Mouse (Mus musculus) limb, embryonic 11.5 days (tissue): ENCODE data around the gene Asxl1. TPM values are rescaled to one million over a fixed set of nuclear protein-coding genes. Genes with fewer than 3 reads are reported as not detected.

Experiments used
- ATAC-seq: fragments of 200-750 bp; cut with Nextera tagmentation; 2 replicates; pipeline ENCODE4 v1.8.0; 2017; ENCODE audit warnings: low read depth; ENCODE audit not compliant: insufficient number of reproducible peaks, low FRiP score, low TSS enrichment
- DNase-seq: peaks from one replicate; pipeline ENCODE4 v3.0.0-alpha.2; 2015; ENCODE audit warnings: low spot score
- H3K27ac ChIP-seq: fragments of 300-500 bp; sonication (generic); replicated peaks from 2 replicates; pipeline ENCODE4 v1.5.1; 2014; ENCODE audit warnings: low read depth, mild to moderate bottlenecking, low read length
- H3K27me3 ChIP-seq: fragments of 300-500 bp; sonication (generic); 2 replicates; pipeline ENCODE4 v1.6.1; 2014; ENCODE audit warnings: mild to moderate bottlenecking, low read length, mixed read lengths; ENCODE audit not compliant: control insufficient read depth, insufficient read depth
- H3K36me3 ChIP-seq: fragments of 300-500 bp; sonication (generic); 2 replicates; pipeline ENCODE4 v1.6.1; 2014; ENCODE audit warnings: mild to moderate bottlenecking, low read length, moderate library complexity, mixed read lengths; ENCODE audit not compliant: control insufficient read depth, insufficient read depth
- H3K4me1 ChIP-seq: fragments of 300-500 bp; sonication (generic); 2 replicates; pipeline ENCODE4 v1.6.1; 2014; ENCODE audit warnings: low read length, mixed read lengths; ENCODE audit not compliant: control insufficient read depth, insufficient read depth
- H3K4me2 ChIP-seq: fragments of 300-500 bp; sonication (generic); 2 replicates; pipeline ENCODE4 v1.6.1; 2014; ENCODE audit warnings: low read depth, mild to moderate bottlenecking, moderate library complexity; ENCODE audit not compliant: severe bottlenecking
- H3K4me3 ChIP-seq: fragments of 300-500 bp; sonication (generic); 2 replicates; pipeline ENCODE4 v1.5.1; 2014; ENCODE audit warnings: low read depth, low read length
- H3K9ac ChIP-seq: fragments of 300-500 bp; sonication (generic); 2 replicates; pipeline ENCODE4 v1.6.1; 2014; ENCODE audit warnings: mild to moderate bottlenecking, low read length
- H3K9me3 ChIP-seq: fragments of 300-500 bp; sonication (generic); 2 replicates; pipeline ENCODE4 v1.6.1; 2016; ENCODE audit warnings: low read length; ENCODE audit not compliant: control insufficient read depth
- WGBS: fragments of 180-500 bp; shearing (Covaris S2); extraction: QIAGEN DNeasy Blood & Tissue Kit; methylation state at CpG from one replicate; pipeline ENCODE4 v1.1.7; 2014; 5-methylcytosine and 5-hydroxymethylcytosine counted together
- polyA plus RNA-seq: library from polyadenylated mRNA; unstranded; fragments of >200 nt; fragmentation: Nextera tagmentation; extraction: Ambion mirVana; gene quantifications from 2 replicates; pipeline ENCODE4 v1.2.1, GENCODE M21; 2014

Asxl1 gene
- polyA plus RNA-seq, 1 experiment from 2014 or later, result 24.0 TPM

- DNase-seq, result no peak
- Histone ChIP-seq H3K9me3 (no peaks in the 10 kb centered on the region), H3K4me1 (peaks cover 73% of the 10 kb centered on the region), H3K4me3 (no peak overlapping the region), H3K9ac (no peak overlapping the region), H3K27ac (peak overlapping the region; percentile 66), H3K27me3 (no peaks in the 10 kb centered on the region), H3K36me3 (peaks cover 7% of the 10 kb centered on the region; the same call in 1 of the 2 replicates), H3K4me2 (peak overlapping the region; percentile 10; the same call in 1 of the 2 replicates)
- WGBS, result 18% methylated on average over 6 of the region's 6 CpGs
- ATAC-seq, result no peak
These were observed 91.1 kb downstream of the Asxl1 start for GRCm38 (mm10) chr2:153436641-153437305.

DNA sequence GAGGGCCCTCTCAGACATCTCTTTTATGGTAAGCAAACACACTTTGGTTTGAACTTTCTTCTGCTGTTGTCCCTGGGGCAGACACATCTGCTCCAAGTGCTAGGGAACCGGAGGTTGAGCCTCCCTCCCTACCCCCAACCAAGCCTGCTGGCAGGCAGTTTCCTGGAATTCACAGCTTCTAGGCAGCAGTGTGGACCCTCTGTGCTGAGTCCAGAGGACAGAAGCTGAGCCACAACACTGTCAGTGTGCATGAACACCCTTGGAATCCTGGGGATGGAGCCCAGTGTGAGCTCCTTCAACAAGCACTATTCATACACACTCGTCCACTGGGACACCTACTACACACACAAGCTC, 91.7 kb downstream of the Asxl1 start:
- ATAC-seq, result no peak

GRCm38 (mm10) chr2:153440755-153441154, 95.1 kb downstream of the Asxl1 start:
- Histone ChIP-seq H3K4me3 (no peak overlapping the region), H3K27ac (peak overlapping the region; percentile 25), H3K4me2 (no peak overlapping the region), H3K36me3 (no peaks in the 10 kb centered on the region), H3K27me3 (no peaks in the 10 kb centered on the region), H3K9me3 (no peaks in the 10 kb centered on the region), H3K4me1 (peaks cover 54% of the 10 kb centered on the region), H3K9ac (no peak overlapping the region)
- DNase-seq, result no peak
- ATAC-seq, result no peak
- WGBS, result 41% methylated on average over 2 of the region's 2 CpGs

More for the DNA sequence above, 91.7 kb downstream of the Asxl1 start:
- no peaks in the 10 kb centered on the region for H3K9me3 ChIP-seq
- peak overlapping the region; percentile 10; the same call in 1 of the 2 replicates for H3K4me2 ChIP-seq
- WGBS, result 22% methylated on average over 2 of the region's 2 CpGs
- peak overlapping the region; percentile 66 for H3K27ac ChIP-seq
- H3K36me3 ChIP-seq, result peaks cover 7% of the 10 kb centered on the region; the same call in 1 of the 2 replicates
- peaks cover 77% of the 10 kb centered on the region for H3K4me1 ChIP-seq
- H3K4me3 ChIP-seq, result no peak overlapping the region
- DNase-seq, result peak; percentile 44
- no peaks in the 10 kb centered on the region for H3K27me3 ChIP-seq
- H3K9ac ChIP-seq, result no peak overlapping the region

- ATAC-seq (no peak), DNase-seq (no peak)
- Histone ChIP-seq H3K4me2 (peak overlapping the region; percentile 99; the same call in 1 of the 2 replicates), H3K27ac (peak overlapping the region; percentile 48), H3K4me3 (no peak overlapping the region), H3K36me3 (no peaks in the 10 kb centered on the region), H3K9ac (no peak overlapping the region), H3K9me3 (no peaks in the 10 kb centered on the region), H3K27me3 (no peaks in the 10 kb centered on the region), H3K4me1 (peaks cover 49% of the 10 kb centered on the region)
- 23% methylated on average over 3 of the region's 3 CpGs for WGBS
These were observed 95.6 kb downstream of the Asxl1 start for GRCm38 (mm10) chr2:153441228-153441627.

DNA sequence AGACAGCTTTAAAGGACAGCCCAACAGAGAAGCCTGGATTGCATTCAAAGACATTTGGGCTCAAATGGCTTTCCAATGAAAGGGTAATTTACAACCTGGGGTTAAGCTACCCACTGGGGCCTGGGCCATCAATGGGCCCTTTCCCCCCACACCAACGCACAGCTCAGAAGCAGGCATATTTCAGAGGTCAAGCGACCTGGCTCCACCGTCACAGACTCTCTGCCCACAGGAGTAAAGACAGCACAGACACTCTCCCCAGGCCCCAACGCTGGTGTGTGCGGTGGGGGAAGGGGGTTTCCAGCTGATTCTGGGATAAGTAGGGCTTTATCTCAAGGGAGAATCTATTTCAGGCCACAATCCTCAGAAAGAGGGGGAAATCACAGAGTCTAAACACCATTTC, 97.1 kb downstream of the Asxl1 start:
- Histone ChIP-seq H3K4me1 (peaks cover 37% of the 10 kb centered on the region), H3K4me3 (peak overlapping the region; percentile 96), H3K4me2 (peak overlapping the region; percentile 99), H3K36me3 (no peaks in the 10 kb centered on the region), H3K9ac (peak overlapping the region; percentile 84), H3K27me3 (no peaks in the 10 kb centered on the region), H3K27ac (no peak overlapping the region), H3K9me3 (no peaks in the 10 kb centered on the region)
- ATAC-seq (no peak), DNase-seq (peak; percentile 44)
- WGBS, result 2% methylated on average over 5 of the region's 5 CpGs

DNA sequence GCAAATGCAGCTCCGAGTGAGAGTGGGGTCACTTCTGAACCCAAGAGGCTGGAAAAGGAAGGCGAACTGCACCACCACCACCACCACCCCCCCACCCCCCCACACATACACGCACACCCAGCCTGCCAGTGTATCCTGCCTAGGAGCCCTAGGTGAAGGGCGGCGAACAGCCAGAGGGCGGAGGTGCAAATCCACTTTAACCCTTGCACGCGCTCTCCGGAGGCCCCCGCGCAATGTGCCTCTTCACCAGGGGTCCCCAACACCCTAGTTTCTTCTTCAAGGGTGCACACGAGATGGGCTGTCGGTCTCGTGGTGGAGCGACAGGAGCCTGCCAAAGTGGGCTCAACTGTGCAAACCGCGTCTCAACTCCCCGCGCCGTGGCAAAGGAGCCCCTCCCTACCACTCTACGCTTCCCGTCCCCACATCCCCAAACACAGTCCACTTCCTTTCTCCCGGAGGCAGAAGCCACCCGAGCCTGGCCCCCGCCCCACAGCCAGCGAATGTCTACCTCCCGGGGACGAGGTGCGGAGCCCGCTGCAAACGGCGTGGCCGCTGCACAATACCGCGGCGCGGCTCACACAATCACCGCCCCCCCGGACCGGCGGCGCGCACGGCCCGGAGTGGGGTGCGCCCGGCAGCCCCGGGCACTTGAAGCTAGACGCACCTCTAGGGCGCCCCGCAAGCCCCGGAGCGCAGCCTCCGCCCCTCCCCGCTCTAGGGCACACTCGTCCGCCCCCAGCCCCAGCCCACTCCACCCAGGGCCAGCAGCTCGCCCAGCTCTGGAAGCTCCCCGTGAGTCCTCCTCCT, 98.0 kb downstream of the Asxl1 start:
- Histone ChIP-seq H3K27me3 (no peaks in the 10 kb centered on the region), H3K9ac (peak overlapping the region; percentile 84), H3K27ac (peak overlapping the region; percentile 92), H3K9me3 (no peaks in the 10 kb centered on the region), H3K4me2 (peak overlapping the region; percentile 99), H3K4me3 (peak overlapping the region; percentile 96), H3K4me1 (peaks cover 36% of the 10 kb centered on the region), H3K36me3 (no peaks in the 10 kb centered on the region)
- peak; percentile 64 for DNase-seq
- under 1% methylated on average over 57 of the region's 59 CpGs for WGBS
- ATAC-seq, result peak; percentile 56

- no peaks in the 10 kb centered on the region for H3K36me3 ChIP-seq
- DNase-seq, result peak; percentile 83
These were observed 98.9 kb downstream of the Asxl1 start for GRCm38 (mm10) chr2:153444254-153445136.

More at GRCm38 (mm10) chr2:153444254-153445136, 98.9 kb downstream of the Asxl1 start:
- peak overlapping the region; percentile 99 for H3K4me2 ChIP-seq
- H3K27me3 ChIP-seq, result no peaks in the 10 kb centered on the region
- WGBS, result under 1% methylated on average over 29 of the region's 64 CpGs
- peak overlapping the region; percentile 96 for H3K4me3 ChIP-seq
- H3K9me3 ChIP-seq, result no peaks in the 10 kb centered on the region
- H3K9ac ChIP-seq, result peak overlapping the region; percentile 84
- ATAC-seq, result peak; percentile 44
- H3K27ac ChIP-seq, result peak overlapping the region; percentile 92
- H3K4me1 ChIP-seq, result peaks cover 36% of the 10 kb centered on the region
